Mouse (Mus musculus) monocyte, adult 5-6 weeks (primary cell): ENCODE measurements around the gene Dleu7. TPM values are rescaled to one million over a fixed set of nuclear protein-coding genes. Genes with fewer than 3 reads are reported as not detected.

Experiments
- ATAC-seq: fragments of 153-309, 156-312 bp; replicated peaks from 2 replicates; pipeline ENCODE4 v1.8.0; 2017; ENCODE audit warnings: mild to moderate bottlenecking; ENCODE audit not compliant: low TSS enrichment, insufficient number of reproducible peaks, severe bottlenecking, poor library complexity, low FRiP score
- total RNA-seq: library from RNA; stranded (forward); fragments of 200-1000, 200-491, 200-594 nt; gene quantifications from 3 replicates; pipeline ENCODE4 v1.2.3, GENCODE M21; 2017

The Dleu7 gene
- total RNA-seq, 1 experiment from 2014 or later = not detected

DNA sequence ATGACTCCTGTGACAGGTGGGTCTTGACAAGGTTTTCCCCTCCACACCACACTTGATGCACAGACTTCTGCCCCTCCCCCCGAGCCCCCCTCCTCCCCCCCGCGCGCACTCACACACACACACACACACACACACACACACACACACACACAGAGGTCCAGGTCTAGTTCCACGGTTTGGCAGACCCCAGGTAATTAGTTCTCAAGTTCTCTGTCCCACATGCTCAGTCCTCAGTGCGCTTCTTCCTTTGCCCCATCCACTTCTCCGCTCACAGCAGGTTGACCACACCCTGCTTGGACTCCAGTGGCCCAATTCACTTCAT, 720 bp downstream of the Dleu7 start:
- no peak for ATAC-seq

DNA sequence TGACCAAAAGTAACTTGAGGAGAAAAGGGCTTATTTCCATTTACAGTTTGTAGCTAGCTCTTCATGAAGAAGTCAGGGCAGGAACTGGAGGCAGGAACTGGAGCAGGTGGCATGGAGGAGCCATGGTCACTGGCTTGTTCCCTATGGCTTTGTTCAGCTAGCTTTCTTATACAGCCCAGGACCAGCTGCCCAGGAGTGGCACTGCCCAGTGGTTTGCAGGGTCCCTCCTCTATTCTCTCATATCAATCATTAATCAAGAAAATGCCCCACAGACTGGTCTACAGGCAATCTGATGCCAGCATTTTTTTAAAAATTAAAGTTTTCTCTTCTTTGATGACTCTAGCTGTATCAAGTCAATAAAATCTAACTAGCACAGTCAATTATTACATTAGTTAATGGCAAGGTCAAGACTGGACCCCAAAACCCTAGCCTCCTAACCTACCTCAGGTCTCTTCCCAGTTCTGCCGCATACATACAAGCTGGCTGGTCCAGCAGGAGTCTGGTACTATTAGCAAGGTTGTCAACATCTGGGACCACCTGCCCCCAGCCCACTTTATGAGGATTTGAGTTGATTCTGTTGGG, 1.4 kb downstream of the Dleu7 start:
- no peak for ATAC-seq

DNA sequence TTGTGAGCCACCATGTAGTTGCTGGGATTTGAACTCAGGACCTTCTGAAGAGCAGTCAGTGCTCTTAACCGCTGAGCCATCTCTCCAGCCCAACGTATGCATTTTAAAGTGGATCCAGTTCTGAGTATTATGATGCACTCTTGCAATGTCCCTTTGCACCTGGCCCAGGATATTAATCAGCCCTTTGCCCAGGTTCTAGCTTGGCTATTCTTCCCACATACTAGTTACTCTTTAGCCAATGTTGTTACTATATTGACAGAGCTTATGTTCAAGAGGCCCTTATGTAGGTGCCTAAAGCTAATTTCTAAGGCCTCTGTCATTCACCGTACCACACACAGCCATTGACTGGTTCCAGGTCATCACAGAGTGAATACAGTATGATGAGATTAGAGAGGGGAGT, 4.1 kb downstream of the Dleu7 start:
- ATAC-seq = no peak

DNA sequence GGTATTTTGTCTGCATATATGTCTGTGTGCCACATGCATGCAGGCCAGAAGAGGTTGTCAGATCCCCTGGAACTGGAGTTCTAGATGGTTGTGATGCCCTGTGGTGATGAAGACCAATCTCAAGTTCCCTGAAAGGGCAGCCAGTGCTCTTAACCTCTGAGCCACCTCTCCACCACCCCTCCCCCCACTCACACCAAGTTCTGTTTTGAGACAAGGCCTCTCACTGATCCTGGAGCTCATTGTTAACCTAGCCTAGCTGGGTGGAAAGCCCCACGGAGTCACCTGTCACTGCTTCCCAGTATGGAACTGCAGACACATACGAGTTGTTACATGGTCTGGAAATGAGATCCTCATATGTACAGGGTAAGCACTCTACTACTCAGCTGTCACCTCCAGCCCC, 9.9 kb downstream of the Dleu7 start:
- ATAC-seq = no peak

DNA sequence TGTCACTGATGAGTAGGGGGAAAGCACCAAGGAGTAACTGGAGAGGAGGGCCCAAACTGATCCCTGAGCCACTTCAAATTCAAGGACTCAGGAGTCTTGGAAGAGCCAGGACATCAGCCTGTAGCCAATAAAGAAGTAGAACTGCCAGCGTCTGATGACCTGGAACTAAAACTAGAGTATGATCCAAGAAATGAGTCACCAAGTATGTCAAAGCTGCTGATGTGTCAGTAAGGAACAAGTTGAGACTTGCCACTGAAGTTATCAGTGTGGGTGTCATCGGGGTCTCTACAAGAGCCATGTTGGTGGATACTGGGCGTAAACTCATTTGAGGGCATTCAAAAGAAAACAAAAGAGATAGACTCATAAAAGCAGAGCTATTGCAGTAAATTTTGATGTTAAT, 19.2 kb downstream of the Dleu7 start:
- ATAC-seq = no peak

DNA sequence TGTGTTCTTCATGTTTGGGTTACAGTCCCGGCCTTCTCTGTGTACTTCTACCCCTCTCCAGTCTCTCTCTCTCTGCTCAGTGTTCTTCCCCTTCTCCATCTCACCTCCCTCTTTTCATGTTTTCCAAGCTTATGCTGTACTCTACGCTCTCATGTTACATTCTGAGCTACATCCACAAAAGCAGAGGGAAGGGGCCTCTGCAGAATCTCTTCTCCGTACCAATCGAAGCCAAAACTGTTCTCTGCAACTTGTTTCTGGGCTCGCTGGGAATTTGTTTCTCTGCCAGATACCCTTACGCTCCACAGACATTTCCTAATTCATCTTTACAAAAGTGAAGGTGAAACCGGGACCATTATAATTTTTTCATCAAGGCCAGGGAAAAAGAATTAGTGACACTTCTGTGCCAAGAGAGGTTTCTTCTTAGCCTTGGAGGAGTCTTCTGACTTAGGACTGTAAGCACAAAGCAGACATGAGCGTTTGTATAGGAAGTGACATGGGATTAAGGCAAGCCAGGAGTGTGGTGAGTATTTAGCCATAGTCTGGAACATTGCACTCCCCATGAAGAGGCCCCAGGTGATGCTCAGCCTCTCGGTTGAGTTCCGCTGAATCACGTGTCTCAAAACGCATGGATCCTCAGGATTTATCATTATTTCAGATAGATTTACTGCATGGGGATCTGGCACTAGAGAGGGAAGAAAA, 22.0 kb downstream of the Dleu7 start:
- no peak for ATAC-seq

DNA sequence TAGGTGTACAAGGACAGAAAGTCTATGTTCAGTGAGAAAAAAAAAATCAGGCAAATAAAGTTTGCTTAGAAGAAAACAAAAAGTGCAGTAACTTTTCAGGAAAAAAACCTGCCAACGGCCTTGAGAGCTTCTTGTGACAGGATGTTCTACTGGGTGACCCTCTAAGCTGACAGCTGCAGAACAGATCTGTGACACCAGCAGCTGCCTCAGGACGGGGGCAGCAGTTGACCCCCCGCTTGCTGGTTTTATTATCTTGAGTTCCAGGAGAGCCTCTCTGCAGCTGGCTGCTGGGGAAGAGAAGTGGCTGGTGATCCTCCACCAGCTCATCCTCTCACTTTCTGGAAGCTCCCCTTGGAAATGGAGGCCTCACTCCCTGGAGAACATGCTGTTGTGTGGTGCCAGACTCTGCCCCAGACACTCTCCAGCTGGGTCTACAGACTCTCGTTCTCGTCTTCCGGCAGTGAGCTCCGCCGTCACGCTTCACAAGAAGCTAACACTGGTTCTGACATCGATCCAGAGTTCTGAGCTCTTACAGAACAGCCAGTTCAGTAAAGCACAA, 33.8 kb downstream of the Dleu7 start:
- no peak for ATAC-seq

DNA sequence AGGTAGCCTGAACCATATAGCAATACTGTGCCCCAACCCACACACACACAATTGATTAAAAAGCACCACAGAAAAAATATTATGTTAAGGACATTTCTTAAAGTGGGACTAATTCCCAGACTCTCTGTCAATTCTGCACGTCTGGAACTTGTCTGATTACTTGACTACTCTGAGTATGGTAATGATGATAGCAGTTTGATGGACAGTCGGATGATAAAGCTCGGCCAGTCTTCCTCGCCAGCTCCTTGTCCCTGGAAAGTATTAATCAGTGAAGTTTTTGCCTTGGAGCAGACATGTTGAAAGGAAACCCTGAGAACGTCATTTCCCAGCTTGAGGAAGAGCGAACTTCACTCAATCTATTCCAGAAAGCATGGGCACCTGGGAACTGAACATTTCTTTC, 34.7 kb downstream of the Dleu7 start:
- no peak for ATAC-seq

DNA sequence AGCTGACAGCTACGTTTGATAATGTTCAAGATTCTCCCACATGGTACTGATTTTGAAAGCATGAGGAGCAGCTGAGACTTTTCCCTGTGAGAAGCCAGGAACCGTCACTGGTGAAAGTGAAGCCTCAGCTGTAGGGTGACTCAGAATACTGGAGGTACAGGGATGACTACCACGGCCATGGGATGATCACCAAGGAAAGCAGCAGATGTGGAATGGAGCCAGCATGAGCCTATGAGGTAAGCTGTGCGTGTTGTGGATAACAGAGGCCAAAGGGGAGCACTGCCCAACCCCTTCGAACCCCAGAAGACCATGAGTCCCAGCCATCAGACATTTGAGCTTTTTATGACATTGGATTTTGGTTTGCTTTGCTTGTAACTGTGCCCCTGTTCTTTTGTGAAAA, 36.8 kb downstream of the Dleu7 start:
- no peak for ATAC-seq

DNA sequence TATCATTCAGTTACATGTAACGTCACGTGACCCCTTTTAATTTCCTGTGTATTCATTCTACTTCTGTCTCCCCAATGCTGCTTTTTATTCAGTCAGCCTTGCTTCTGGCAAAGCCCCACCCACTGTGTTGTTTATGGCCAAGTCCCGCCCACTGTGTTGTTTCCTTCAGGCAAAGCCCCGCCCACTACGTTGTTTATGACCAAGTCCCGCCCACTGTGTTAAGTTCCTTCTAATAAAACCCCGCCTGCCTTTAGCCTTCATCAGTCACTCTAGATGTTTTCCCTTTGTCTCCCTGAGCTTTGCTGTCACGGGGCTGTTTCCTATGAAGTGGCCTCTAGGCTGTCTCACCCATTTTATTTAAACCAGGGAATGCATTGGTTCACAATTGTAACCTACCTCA, 38.5 kb downstream of the Dleu7 start:
- 0 out of 2 replicates have a peak, but pooled peaks have one; percentile 53 for ATAC-seq

DNA sequence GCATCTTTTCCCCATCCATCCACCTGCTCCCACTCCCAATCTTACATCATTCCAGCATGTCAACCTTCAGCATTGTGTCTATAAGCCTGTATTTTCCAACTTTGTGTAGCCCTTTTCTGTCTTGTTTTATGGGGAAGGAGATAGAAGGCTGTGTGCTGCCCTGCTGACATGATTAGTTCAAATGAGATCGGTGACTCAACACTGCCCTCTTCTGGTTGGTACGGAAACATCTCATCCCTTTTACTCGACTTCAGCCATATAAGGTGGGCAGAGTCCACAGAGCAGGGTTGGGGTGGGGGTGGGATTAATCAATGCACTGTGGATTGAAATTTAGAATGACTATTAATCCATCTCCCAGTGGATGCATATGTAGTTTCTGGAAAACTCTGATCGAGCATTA, 40.8 kb downstream of the Dleu7 start:
- peak; percentile 82 for ATAC-seq

DNA sequence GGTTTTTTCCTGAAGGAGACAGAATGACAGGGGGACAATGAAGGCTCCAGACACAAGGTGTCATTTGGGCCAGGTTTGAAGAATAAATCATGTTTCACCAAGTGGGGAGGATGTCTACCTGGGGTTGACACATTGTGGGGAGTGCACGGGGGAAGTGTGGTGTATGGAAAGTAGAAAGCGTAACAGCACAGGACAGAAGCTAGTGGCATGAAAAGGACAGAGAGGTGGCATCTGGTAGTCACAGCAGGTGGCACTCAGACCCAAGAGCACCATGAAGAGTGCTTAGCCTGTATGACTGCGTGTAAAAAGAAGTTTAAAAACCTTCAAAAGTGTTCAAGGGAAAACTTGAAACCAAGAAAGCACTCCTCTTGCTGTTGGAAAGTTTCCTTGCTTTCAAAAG, 42.8 kb downstream of the Dleu7 start:
- no peak for ATAC-seq

DNA sequence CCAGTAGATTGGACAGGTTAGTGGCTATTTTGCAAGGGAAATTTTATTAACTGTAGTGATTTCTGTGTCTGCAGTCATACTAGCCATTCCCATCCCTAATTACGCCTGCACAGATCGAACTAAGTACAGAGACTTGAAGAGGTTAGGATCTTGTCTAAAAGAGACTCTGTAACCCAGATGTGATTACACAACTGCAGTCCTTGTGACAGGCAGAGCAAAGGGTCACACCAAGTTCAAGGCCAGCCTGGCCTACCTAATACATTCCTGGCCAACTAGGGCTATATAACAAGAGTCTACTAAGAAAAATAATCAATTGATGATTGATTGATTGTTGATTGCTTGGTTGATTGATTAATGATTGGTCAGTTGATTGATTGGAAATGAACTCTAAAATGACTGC, 43.6 kb downstream of the Dleu7 start:
- ATAC-seq = no peak

DNA sequence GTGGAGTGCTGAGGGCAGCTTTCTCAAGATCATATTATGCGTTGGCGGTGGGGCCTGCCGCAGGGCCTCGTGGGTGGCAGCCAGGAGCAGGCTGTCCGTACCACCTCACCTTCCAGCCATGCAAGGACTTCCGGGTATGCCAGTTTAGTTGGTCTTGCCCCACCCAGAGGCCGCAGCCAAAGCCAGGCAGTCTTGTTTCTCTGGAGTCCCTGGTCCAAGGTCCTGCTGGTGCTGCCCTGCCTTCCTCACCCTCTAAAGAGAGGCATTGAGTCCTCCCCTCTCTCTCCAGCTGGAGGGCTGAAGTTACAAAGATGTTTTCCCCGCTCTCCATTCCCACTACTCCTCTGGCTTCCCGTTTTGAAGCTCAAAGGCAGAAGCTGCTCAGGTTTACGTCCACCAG, 44.1 kb downstream of the Dleu7 start:
- no peak for ATAC-seq

DNA sequence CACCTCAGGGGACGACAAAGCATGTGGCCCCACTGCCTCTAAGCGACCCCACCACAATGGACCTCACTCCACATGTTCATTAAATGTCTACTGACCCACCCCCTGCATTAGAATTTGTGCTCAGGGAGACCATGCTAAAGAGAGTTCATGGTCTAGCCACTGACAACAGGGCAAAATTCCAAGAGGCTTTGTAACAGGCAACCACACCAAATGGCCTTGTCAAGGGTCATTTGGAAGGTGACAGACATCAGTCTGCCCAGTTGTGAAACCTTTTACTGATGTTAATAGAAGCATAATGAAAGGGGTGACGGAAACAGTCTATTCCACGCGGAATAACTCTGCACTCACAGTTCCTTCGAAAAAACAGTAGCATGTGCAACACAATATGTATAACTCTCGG, 44.5 kb downstream of the Dleu7 start:
- no peak for ATAC-seq

DNA sequence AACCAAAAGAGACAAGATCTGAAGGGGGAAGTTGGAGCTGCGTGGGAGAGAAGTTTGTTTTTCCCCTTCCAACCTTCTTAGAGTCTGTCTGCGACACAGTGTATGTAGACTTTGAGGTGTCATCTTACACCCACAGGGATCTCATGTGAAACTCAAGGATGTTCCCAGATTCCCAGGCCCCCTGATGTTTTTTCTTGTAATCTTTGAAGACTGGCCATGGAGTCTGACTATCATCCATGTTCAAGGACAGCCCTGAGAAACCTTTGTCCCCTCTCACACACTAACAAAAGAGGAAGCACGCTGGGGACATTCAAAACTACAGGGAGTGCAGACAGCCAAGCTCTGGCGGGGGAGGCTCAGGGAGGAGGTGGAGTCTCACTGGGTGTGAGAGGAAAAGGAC, 47.3 kb downstream of the Dleu7 start:
- ATAC-seq = peak; percentile 91

DNA sequence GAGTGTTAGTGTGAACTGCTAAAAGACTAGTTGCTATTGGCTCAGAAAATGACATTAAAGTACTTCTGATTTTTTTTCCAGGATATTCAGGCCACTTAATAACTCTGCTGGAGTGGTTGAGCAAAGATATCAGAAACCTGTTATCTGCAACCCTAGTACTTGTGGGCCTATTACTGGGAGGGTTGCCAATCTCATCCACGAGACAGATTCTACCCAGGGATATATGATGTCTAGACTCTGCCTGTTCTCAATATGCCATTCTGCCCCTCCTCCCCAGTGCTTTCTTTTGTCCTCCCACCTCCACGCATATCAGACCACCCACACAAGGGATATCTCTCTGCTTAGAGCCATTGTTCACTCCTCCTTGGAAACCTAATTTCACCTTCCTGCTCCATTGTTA, 49.3 kb downstream of the Dleu7 start:
- no peak for ATAC-seq

DNA sequence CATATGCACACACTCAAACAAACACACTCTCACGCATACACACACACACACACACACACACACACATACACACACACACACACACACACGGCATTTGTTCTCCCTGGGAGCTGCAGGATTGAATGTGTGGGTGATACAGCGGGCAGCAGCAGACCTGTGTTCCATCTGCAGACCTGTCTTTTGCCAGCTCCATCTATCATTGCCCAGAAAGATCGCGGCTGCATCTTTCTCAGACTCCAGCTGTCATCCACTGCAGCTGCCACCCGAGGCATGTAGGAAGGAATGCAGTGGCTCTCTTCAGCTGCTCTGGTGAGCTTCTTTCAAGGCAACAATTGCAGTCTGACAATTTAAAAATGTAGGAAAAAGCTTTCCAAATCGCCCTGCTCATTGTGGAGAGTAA, 56.9 kb downstream of the Dleu7 start:
- ATAC-seq = no peak

DNA sequence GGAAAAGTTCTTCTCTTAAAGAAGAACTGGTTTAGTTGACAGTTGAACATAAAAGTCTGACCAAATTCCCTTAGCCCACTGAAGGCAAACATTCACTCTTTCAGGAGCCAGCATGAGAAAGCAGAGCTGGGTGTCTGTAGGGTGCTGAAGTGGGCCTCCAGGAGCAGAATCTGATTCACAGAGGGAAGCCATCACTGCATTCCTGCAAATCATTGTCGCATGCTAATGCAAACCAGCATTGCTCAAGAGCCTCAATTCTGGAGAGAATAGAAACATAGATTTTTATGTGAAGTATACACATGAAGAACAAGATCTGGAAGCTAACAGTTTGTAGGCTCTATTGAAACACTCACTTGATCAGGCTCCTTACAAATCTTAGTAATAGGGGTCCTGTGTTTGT, 57.6 kb downstream of the Dleu7 start:
- no peak for ATAC-seq

DNA sequence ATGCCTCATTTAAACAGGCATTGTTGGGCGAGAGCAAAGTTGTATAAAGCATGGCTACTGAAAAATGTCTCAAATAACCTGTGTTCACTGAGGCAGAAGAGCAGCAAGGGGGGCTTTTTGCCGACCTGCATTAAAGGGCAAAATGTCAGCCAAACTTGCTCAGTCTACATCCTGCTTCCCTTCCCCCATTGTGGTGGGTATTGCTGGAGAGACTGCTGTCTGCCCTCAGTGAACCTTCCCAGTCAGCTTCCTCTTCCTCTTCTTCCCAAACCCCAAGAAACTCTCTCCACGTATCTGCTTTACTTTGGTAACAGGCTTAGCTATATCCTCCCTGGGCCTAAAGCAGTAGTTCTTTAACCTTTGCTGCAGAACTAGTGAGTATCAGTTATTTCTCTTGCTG, 61.9 kb downstream of the Dleu7 start:
- ATAC-seq = 0 out of 2 replicates have a peak, but pooled peaks have one; percentile 43

DNA sequence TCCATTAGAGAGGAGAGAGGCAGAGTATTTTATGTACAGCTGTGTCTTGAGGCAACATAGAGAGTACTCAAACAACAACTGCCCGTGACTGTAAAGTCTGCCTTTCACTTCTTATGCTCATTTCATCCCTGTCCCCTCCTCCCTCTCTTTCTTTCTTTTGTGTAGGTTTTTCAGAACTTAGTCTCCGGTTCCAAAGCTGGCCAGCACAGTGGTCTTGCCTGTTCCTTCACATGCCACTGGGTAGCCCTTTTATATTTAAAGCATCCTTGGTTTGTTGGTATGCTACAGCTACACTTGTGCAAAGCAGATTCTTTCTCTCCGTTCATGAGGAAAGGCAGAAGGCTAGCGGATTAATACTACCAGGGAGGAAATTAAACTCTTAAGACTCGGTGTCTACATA, 65.7 kb downstream of the Dleu7 start:
- no peak for ATAC-seq
